Mouse (Mus musculus) cerebellum, adult 18-20 months (tissue): ENCODE measurements at regions not wholly inside any gene's neighbourhood (a gene's known extent, or its start where the extent isn't known, plus 50 kb on each side); places are given as distances from the start of the nearest gene placed in this dataset.

Source experiments
- DNase-seq, 2 experiments: peaks; one replicate each; pipeline ENCODE4 v3.0.0; 2021

GRCm38 (mm10) chr15:56030007-56030406 is 1447.4 kb downstream of the Slc22a22 start:
- no peak for DNase-seq

DNA sequence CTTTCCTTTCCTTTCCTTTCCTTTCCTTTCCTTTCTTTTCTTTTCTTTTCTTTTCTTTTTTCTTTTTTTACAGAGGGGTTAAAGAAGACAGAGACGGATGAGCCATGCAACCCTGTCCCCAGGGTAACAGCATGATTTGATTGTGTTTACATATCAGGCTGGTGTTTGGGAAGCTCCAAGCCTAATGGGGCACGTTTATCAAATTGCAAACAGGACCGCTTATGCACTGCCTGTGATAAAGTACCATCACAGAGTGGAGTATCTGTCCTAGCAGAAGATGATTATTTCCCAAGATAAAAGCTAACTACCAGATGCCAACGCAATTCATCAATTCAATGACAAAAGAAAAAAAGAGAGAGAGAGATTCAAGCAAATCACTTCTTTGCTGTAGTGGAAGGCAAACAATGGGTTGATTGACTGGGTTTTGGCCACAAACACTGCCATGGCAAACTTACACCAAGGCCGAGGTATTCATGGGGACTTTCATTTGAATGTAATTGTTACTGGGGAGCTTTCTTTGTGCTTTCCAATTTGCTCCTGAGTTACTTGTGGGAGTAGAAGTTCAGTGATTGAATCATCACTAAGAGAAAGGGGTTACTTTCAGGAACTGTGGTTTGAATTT is 1450.1 kb downstream of the Slc22a22 start:
- no peak for DNase-seq

- no peak for DNase-seq
These were observed 1452.7 kb downstream of the Slc22a22 start for GRCm38 (mm10) chr15:56024705-56025104.

DNA sequence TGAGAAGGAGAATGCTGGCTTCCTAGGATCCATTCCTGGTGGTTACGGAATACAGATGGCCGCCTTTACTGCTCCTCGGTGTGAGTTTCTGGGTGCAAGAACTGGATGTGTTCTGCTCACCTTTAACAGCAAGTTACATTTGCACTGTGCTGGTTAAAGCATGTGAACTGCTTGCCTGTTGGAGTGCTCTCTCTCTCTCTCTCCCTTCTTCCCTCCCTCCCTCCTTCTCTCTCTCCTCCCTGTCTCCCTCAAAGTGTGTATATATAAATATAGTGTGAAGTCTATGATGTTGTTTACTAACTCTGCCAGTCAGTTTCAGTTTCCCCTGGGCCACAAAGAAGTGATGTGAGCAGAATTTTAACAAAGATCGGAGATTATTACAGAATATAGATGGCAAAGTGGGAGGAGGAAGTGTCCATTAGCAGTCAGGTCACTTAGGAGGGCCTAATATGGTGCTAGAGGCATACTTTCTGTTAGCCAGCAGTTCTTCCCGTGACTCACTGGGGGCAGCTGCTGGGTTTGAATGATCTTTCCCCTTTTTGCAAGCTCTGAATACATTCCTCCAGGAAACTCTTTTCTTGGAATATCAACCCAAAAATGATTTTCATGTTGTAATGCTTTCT is 1453.5 kb downstream of the Slc22a22 start:
- no peak for DNase-seq

DNA sequence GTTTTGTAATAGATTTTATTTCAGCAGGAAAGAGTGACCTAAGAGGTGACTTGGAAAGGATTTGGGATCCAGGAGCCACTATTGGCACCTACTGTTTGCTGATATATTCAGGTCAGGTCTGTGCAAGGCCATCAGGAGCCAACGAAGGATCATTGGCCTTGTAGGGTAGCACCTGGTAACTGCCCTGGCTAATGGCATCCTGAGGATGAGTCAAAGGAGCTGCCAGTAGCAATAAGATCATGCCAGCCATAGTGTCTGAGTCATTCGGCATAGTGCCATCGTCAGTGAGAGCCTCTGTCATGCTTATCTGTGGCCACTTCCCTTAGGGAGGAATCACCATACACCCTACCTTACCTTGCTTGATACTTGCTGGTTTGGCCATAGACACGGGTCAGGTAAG is 1455.1 kb downstream of the Slc22a22 start:
- no peak for DNase-seq

DNA sequence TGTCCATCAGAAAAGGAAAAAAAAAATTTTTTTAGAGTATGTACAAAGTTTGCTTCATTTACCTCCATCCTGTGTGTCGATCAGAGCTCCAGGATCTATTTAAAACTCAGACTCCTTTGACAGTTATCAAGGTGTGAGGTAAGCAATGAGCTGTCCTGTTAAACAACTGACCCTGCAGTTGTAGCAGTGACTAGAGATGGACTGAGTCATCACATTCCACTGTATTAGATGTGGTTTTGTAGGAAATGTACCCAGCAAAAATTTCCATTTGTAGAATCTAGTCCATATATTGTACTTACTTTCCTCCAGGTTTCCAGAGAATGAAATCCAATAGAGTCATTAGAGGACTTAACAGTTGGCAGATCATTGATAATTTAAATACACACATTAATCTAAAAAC is 1459.3 kb downstream of the Slc22a22 start:
- DNase-seq: no peak

GRCm38 (mm10) chr15:56017561-56017960 is 1459.9 kb downstream of the Slc22a22 start:
- no peak for DNase-seq

- DNase-seq: no peak
These were observed 1461.4 kb downstream of the Slc22a22 start for GRCm38 (mm10) chr15:56016070-56016469.

DNA sequence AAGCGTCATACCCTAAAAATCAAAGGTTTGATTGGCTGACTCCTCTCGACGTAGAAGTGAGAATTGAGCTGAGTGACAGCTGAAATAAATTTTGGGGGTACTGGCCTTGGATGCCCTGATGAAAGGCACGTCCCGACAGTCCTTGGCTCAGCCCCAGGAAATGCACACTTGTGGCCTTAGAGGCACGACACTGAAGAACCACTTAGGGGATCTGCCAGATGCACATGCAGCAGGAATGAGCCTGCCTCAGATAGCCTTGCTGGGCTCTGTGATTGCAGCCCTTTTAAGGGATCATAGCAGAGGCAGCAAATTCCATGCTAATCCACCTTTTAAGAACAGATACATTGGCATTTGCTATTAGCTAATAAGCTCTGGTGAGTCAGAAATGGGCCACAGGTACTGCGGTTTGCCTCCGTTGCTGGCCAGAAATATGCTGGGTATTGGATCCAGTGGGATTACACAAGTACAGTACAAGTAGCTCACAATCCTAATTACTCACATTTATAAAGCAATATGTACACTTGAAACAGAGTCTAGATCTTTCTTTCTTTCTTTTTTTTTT is 1463.3 kb downstream of the Slc22a22 start:
- no peak for DNase-seq

- no peak for DNase-seq
These were observed 1468.7 kb downstream of the Slc22a22 start for GRCm38 (mm10) chr15:56008603-56009174.

DNA sequence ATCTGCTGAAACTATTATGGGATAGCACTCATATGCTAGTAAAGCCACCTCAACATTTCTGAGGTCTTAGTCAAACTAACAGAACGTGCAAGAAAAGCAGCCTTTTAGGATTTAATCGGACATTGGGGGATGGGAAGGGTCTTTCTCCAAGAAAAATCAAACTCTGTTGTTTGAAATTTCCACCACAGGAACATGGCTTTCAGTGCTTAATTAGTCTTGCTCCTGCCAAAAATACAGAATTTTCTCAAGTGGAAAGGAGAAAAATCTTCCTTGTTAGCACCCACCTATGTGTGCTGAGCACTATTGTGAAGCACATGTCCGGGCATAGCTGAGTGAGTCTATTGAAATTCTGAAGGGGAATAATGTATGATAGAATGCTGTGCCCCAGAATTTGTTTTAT is 1470.0 kb downstream of the Slc22a22 start:
- no peak for DNase-seq

DNA sequence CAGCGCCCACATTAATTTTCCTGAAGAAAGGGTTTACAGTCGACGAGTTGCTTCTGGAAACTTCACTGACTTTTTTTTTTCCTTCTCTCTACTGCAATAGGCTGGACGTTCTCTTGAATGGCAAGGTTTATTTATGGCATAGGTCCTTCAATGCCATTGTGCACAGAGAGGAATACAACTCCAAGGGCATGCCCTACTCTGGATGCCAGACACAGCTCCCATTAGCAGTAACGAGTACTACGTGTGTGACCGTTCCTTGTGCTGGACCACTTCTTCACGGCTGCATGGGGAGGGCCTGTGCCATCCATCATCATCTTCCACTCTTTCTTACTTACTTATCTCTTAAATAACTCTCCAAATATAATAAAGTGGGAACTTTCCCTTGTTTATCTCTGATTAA is 1472.1 kb downstream of the Slc22a22 start:
- DNase-seq: no peak

DNA sequence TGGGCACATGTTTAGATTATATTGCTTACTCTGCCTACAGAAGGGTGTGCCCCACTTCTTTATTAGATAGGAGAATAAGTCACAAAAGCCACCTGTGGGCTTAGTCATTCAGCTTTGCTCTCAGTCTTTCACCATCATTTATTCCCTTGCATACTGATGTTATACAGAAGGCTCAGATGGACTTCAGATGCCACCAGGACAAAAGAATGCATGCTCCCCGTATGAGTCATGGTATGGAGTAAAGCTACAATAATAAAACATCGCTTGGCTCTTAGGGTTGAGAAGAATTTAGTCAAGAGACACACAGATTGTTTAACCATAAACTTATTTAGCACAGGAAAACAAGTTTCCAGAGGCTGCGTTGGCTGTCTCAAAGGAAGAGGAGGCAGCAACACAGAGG is 1473.5 kb downstream of the Slc22a22 start:
- DNase-seq: no peak

GRCm38 (mm10) chr15:55999605-56000004 is 1477.8 kb downstream of the Slc22a22 start:
- DNase-seq: no peak

DNA sequence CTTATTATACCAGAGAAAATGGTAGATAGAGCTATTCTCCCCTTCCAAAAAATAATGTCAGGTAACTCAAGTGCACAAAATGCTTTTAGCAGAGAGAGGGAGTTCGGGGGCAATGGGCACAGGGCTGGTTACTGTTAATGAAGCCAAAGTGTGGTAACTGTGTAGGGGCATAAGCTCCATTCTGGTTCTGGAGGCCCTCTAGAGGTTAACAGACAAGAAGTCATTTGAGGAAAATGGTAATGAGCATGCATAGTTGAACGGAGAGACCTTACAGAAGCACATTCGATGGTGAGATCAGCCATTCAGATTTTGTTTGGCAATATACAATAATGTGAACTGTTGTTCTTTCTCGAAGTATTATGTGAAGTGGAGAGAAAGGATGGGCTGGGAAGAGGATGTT is 1479.4 kb downstream of the Slc22a22 start:
- DNase-seq: no peak

- DNase-seq: no peak
These were observed 1482.7 kb downstream of the Slc22a22 start for GRCm38 (mm10) chr15:55994680-55995079.

- no peak for DNase-seq
These were observed 1501.6 kb downstream of the Slc22a22 start for GRCm38 (mm10) chr15:55975843-55976242.

- DNase-seq: no peak
These were observed 1510.6 kb downstream of the Slc22a22 start for GRCm38 (mm10) chr15:55966780-55967179.

DNA sequence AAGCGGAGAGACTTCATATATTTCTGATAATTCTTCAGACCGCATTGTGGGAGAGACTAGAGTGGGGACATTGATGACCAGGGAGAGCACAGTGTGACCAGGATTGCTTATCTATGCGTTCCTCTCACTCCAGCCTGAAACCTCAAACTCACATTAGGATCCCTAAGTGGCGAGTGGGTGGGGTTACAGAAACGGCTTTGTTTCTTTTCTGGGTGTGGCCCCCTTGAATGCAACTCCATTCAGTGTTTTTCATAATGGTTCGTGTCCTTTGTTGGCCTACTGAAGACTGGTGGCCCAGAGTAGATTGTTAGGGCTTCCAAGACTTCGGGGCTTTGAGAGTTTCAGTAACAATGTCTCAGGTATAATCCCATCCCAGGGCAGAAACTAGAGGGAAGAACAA is 1512.1 kb downstream of the Slc22a22 start:
- DNase-seq: no peak

GRCm38 (mm10) chr15:55962093-55962492 is 1515.3 kb downstream of the Slc22a22 start:
- DNase-seq: no peak
